Mouse (Mus musculus) adrenal gland, postnatal 36 days (tissue): ENCODE measurements at regions not wholly inside any gene's neighbourhood (a gene's known extent, or its start where the extent isn't known, plus 50 kb on each side); places are given as distances from the start of the nearest gene placed in this dataset.

Experiments
- DNase-seq, 2 experiments: peaks; one replicate each; pipeline ENCODE4 v3.0.0; 2021; ENCODE audit warnings: mixed read lengths in 1 of 2

GRCm38 (mm10) chr3:101691937-101692604, 87.6 kb upstream of the Atp1a1 start:
- no peak for DNase-seq

- DNase-seq, result no peak
Measured at GRCm38 (mm10) chr3:101690779-101691178, 86.3 kb upstream of the Atp1a1 start.

- no peak for DNase-seq
Measured at GRCm38 (mm10) chr3:101690222-101690621, 85.7 kb upstream of the Atp1a1 start.

DNA sequence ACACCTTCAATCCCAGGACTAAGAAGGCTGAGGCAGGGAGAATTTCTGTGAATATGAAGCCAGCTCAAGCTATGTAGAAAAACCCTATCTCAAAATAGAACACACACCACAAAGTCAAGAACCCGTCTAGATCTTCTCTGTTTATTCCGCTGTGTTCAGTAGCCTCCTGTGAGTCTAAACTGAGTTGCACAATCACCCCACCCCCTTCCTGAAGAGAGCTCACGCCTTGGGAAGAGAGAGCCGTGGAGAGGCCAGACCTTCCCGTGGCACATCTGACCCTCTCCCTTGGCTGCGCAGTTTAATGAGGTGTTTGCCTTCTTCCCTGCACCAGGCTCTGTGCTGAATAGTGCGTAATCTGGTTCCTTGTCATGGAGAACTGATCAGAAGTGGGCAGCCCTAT, 80.7 kb upstream of the Atp1a1 start:
- no peak for DNase-seq

GRCm38 (mm10) chr3:101672943-101673342, 68.5 kb upstream of the Atp1a1 start:
- no peak for DNase-seq

DNA sequence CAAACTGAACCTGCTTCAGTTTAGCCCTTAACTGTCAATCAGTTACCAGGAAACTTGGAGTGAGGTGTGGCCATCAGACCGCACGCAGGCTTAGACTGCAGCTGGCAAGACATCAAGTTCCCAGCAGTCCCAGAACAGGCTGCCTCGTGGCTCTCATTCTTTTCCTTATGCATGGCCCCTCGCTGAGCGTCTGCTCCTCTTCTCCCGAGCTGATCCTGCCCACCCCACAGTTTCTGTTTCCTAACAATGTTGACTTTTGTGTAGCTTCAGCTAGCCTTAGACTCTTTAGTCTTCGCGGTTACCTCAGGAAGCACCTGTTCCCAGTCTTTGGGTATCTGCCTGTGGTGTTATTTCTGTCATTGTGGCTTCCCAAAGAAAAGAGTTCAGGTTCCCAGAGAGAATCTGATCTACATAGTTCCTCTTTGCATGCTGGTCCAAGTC, 66.1 kb upstream of the Atp1a1 start:
- DNase-seq, result peak in 1 of 2 experiments; percentile 15

GRCm38 (mm10) chr3:101669743-101670142, 65.3 kb upstream of the Atp1a1 start:
- no peak for DNase-seq

DNA sequence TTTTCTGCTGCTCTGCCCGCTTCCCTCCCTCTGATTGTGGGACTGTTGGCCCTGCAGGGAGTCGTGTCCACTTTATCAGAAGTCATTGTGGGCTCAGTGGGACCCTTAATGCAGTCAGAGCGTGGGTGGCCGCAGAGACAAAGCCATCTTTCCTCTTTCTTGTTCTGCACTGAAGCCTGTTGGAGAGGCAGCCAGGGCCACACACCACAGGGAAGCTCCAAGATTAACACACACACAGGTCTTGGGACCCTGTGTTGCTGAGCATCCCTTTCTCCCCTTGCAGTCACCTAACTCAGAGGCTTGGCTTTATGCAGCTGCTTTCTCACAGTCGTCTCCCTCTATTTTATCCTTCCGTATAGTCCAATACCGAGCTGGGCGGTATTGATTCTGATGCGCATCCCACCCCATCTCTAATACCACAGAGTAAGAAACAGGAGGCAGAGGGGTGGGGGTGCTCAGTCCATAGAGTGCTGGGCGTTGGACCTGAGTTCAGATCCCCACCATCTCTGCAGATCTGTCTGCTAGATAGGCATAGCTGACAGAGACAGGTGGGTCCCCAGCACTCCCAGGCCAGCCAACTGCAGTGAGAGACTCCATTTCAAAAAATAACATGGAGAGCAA, 63.4 kb upstream of the Atp1a1 start:
- DNase-seq, result no peak

DNA sequence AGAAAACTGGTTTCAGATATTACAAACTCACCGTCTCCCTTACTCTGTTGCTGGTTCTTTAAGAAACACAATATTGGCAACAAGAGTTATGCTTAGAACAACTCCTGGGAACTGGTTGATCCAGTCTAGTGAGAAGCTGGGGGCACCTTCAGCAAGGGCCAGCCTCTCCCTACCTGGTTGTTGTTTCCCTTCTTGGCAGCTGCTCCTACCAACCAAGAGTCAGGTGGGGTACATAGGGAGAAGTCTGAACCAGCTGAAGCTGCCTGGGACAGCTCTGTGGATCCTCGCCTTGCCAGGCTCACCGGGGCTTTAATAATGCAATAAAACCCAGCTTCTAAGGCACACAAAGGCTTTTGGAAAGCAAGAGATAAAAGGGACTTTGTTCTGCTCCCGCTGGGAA, 62.7 kb upstream of the Atp1a1 start:
- DNase-seq, result no peak

- DNase-seq, result no peak
Measured at GRCm38 (mm10) chr3:101666583-101666982, 62.1 kb upstream of the Atp1a1 start.

DNA sequence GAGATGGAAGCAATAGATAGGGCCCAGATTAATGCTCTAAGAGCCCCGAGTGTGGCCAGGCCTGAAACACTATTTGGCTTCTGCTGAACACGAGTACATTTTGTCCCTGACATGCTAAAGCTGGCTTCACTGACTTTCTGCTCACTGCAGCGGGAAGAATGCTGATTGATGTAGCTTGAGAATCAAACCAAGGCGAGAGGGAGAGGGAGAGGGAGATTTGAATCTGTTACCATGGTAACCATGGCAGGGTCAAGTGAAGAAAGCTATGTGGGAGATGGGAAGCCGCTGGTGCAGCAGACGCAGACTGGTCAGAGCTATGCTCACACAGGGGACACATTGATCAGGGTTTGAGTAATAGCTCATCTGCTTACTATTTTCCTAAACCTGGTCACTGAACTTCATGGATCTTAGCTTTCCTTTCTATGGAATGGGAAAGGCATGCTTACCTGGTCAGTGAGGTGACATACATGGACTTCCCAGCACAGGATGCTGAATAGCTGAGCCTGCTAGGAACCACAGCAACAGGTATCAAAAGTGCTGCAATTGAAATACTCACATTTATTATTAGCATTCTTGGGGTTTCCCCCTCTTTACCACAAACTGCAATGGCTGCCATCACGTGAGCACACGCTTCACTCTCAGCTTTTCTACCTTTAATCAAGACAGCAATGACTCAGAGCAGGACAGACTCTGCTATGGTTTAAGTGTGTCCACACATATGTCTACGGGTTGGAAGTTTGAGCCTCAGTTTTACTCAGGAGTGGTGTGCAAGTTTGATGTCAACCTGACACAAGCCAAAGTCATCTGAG, 56.9 kb upstream of the Atp1a1 start:
- DNase-seq, result peak in 1 of 2 experiments; percentile 17

GRCm38 (mm10) chr3:101660635-101661034, 56.2 kb upstream of the Atp1a1 start:
- DNase-seq, result no peak

- DNase-seq, result no peak
Measured at GRCm38 (mm10) chr3:101660176-101660575, 55.7 kb upstream of the Atp1a1 start.

GRCm38 (mm10) chr3:101657979-101658378, 53.5 kb upstream of the Atp1a1 start:
- DNase-seq, result no peak

DNA sequence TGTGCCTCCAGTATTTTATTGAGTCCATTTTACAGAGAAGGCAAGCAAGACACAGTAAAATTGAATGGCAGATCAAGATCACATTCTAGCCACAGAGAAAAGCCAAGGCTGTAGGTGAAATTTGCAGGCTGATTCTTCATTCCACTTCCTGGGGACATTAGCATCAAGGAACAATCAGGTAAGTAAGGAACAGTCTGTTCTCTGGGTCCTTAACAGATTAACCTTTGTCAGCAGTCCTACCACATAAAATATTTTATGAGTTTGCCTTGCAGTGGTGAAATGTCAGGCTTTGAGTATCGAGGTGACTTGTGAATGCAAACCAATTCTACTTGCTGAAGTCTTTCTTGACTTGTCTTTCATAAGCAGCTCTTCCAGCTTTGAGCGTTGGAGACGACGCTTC, 50.2 kb upstream of the Atp1a1 start:
- DNase-seq, result no peak
